Mouse (Mus musculus) lung, adult 2 months (tissue): ENCODE results near the gene Olfml3. TPM values are rescaled to one million over a fixed set of nuclear protein-coding genes. Genes with fewer than 3 reads are reported as not detected.

ENCODE experiments used
- DNase-seq: peaks from one replicate; pipeline ENCODE4 v3.0.0; 2022
- H3K4me1 ChIP-seq: fragments of 200-500 bp; 2 replicates; pipeline ENCODE4 v1.6.1; 2011; ENCODE audit warnings: low read length; ENCODE audit not compliant: control insufficient read depth, insufficient read depth
- H3K4me3 ChIP-seq: fragments of 200-500 bp; replicated peaks from 2 replicates; pipeline ENCODE3; 2011; ENCODE audit warnings: low read depth, mild to moderate bottlenecking, control low read depth, low read length; ENCODE audit errors: extremely low read depth
- CTCF ChIP-seq: fragments of 200-500 bp; IDR thresholded peaks from 2 replicates; pipeline ENCODE4 v1.5.1; 2011; ENCODE audit warnings: mild to moderate bottlenecking, low read length, control low read depth; ENCODE audit not compliant: insufficient read depth
- POLR2A ChIP-seq: fragments of 200-500 bp; IDR thresholded peaks from 2 replicates; pipeline ENCODE4 v1.6.1; 2011; ENCODE audit warnings: low read depth, mild to moderate bottlenecking, control low read depth, low read length, borderline replicate concordance; ENCODE audit errors: extremely low read depth
- WGBS: fragments of 180-500 bp; shearing (Covaris S2); methylation state at CpG from one replicate; pipeline ENCODE4 v1.1.7; 2018; 5-methylcytosine and 5-hydroxymethylcytosine counted together
- polyA plus RNA-seq: library from polyadenylated mRNA; depleted of rRNA; stranded (reverse); fragments of >200 nt; gene quantifications from 2 replicates; pipeline ENCODE4 v1.2.3, GENCODE M21; 2012

Gene Olfml3
- polyA plus RNA-seq, 1 experiment = 80.9 TPM

DNA sequence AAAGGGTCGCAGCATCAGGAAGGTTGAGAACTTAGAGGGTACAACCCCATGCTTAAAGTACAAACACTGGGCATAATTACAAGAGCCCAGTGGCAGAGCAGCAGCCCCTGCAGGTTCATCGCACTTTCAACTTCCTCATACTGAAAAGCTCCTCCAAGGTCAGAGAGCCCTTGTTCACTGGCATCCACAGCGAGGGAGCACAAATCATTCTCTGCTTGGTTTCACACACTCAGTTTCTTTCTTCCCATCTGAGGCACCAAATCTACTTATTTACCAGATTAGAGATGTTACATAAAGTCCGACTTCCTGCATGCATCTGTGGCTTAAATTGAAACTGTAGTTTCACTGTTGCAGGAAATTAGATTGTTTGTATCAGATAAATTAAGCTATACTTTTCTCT is 35.0 kb upstream of the Olfml3 start:
- Histone ChIP-seq H3K4me3 (no peak overlapping the region), H3K4me1 (peaks cover 29% of the 10 kb centered on the region)
- 28% methylated on average over 4 of the region's 4 CpGs for WGBS
- no peak for DNase-seq
- TF ChIP-seq POLR2A = no peak
- TF ChIP-seq CTCF = no peak

DNA sequence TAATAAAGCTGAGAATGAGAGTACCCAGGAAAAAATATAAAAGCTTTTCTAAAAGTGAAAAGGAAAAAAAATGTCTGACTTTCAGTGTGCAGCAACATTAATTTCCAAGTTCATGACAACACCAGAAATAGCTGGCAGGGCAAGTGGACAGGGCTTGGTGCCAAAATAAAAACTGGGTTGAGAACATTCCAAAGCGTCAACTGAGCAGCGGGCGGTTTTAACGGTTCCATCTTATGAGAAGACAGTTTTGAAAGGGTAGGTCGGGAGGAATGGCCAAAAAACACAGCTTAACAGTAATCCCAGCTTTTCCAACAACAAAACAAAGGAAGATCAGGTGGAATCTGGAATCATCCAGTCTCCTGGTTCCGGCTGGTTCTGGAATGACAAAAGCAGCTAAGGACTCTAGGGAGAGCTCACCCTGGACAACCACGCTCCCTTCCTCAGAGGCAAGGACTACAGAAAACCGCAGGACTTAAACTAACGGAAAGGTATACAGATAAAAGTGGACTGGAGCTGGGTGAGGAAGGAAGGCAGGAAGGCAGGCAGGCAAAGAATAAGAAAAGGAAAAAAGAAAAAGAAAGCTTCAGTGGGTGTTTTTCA is 33.8 kb upstream of the Olfml3 start:
- 7% methylated on average over 9 of the region's 9 CpGs for WGBS
- peak; percentile 67 for DNase-seq
- no peak overlapping the region for H3K4me3 ChIP-seq
- TF ChIP-seq CTCF (no peak), POLR2A (no peak)
- peaks cover 29% of the 10 kb centered on the region for H3K4me1 ChIP-seq

DNA sequence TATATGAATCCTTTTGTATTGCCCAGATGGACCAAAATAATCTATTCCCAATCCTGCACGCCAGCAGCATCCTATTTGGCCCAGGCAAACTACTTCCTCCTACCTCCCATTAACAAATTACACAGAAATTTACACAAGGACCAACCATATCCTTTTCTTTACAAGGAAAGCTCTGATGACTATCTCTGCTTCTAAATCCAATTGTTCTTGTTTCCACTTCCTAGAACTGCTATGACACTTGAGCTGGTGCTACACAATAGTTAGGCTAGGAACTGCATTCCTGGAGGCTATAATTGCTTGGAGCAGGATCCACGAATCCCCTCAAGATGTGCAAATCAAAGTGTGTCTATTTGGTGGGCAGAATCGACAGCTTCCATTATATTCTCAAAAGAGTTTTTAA is 29.0 kb upstream of the Olfml3 start:
- WGBS = 42% methylated on average over 3 of the region's 3 CpGs
- H3K4me1 ChIP-seq = peaks cover 11% of the 10 kb centered on the region
- DNase-seq = no peak
- no peak overlapping the region for H3K4me3 ChIP-seq
- TF ChIP-seq POLR2A (no peak), CTCF (no peak)

DNA sequence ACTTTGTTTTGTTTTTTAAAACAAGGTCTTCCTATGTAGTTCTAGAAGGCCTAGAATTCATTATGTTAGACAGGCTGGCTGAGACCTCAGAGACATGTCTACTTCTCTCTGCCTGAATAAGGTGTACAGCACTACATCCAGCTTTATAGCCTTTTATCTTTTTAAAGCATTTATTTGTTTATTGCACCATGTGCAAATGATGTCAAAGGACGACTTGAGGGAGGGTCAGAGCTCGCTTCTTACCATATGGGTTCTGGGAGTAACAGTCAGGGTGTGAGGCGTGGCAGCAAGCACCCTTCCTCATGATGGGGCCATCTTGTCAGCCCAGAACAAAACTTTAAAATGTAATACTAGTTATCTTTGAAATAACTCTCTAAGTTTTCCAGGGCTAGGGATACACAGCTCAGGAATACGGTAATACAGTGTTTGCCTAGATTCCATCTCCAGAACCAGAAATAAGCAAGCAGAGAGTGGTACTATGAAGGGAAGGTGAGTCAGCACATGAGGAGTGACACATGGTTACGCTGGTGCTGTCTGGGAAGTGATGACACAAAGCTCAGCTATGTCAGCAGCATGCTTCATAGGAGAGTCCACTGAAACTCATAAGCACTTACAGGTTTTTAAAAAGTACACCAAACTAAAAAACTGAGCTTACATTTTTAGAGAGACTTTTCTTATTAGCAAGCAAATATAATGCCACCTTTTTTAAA is 21.6 kb upstream of the Olfml3 start:
- H3K4me3 ChIP-seq = no peak overlapping the region
- H3K4me1 ChIP-seq = peaks cover 2% of the 10 kb centered on the region; the same call in 1 of the 2 replicates
- no peak for DNase-seq
- WGBS = 79% methylated on average over 5 of the region's 5 CpGs
- TF ChIP-seq CTCF (no peak), POLR2A (no peak)

DNA sequence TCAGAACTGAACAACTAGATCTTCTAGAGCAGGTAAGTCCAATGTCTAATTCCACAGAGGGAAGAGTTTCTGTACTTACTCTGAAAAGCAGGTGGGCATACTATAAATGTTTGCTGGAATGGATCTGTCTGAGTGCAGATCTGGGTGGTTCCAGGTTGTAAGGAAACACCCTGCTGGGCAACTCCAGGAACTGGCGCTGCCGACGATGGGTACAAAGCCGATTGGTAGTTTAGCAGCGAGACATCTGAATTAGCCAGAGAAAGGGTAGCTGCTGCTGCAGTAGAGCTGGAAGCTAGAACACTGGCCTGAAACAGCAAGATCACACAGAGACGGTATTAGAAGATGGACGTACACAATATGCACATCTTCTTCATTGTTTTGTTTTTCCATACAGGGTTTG is 20.7 kb upstream of the Olfml3 start:
- 85% methylated on average over 7 of the region's 7 CpGs for WGBS
- TF ChIP-seq CTCF = no peak
- peaks cover 2% of the 10 kb centered on the region; the same call in 1 of the 2 replicates for H3K4me1 ChIP-seq
- DNase-seq = no peak
- no peak overlapping the region for H3K4me3 ChIP-seq

DNA sequence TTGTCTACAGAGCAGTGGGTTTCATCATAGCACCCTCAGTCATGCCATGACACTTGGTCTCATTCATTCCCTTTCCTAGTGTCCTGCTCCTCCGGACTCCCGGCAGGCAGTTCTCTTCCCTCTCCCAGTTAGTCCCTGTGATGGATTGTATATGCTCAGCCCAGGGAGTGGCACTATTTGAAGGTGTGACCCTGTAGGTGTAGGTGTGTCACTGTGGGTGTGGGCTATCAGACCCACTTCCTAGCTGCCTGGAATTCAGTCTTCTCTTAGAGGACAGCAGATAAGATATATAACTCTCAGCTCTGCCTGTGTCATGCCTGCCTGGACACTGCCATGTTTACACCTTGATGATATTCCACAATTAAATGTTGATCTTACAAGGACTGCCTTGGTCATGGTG is 19.1 kb upstream of the Olfml3 start:
- DNase-seq = no peak
- 86% methylated on average over 2 of the region's 2 CpGs for WGBS
- H3K4me1 ChIP-seq = peaks cover 2% of the 10 kb centered on the region; the same call in 1 of the 2 replicates
- H3K4me3 ChIP-seq = no peak overlapping the region
- no peak for TF ChIP-seq POLR2A
- no peak for TF ChIP-seq CTCF

DNA sequence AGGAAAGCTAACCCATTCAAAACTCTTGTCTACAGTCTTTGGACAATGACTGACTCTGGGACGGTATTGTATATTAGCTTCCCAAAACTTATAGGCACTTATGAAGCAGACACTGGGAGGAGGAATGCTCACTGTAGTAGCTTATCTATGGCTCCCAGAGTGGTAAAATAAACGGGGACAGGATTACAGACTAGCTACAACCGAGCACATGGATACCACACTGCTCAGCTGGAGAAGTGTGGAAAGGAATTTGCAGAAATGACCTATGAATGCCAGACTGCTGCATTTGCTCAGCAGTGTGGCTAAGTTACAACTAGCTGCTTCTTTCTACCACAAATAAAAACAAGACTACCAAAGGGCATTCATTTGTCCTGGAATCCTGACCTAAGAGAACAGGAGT is 17.6 kb upstream of the Olfml3 start:
- DNase-seq = no peak
- TF ChIP-seq CTCF = no peak
- no peak for TF ChIP-seq POLR2A
- no peak overlapping the region for H3K4me3 ChIP-seq
- peaks cover 2% of the 10 kb centered on the region; the same call in 1 of the 2 replicates for H3K4me1 ChIP-seq
- 52% methylated on average over 3 of the region's 3 CpGs for WGBS

DNA sequence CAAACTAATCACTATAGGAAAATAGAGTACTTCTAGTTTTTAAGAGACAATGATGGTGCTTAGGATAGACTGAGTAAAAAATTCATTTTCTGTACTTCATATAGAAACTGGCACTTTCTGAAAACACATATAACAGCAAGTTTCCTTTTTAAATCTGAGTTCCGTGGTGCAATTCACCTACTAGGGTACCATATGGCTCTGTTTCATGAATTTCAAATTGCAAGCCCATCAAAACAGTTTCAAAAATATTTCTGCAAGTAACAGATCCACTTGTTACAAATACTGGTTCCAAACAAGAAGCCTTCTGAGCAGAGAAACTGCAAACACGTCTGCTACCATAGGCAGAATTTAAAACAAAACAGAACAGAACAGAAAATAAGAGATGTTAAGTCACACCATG is 13.8 kb upstream of the Olfml3 start:
- Histone ChIP-seq H3K4me1 (peaks cover 2% of the 10 kb centered on the region; the same call in 1 of the 2 replicates), H3K4me3 (no peak overlapping the region)
- WGBS = 90% methylated on average over 2 of the region's 2 CpGs
- no peak for TF ChIP-seq POLR2A
- no peak for TF ChIP-seq CTCF
- DNase-seq = no peak

DNA sequence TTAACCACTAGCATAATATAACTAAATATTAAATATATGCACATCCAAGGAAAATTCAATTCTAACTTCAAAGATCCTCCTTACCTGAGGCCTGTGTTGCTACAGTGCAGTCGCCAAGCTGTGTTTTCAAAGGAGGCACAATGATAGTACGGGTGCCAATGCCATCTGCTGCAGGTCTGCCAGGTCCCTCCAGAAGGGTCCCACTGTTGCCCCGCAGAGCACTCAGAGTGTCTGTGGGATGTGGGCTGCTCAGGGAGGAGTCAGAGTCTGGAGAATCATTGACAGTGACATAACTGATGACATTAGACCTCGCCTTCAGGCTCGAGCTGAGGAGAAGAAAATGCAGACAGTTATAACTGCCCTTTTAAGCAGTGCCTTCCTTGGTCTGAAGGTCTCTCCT is 8.9 kb upstream of the Olfml3 start:
- Histone ChIP-seq H3K4me3 (no peak overlapping the region), H3K4me1 (no peaks in the 10 kb centered on the region)
- DNase-seq = no peak
- 82% methylated on average over 5 of the region's 5 CpGs for WGBS
- TF ChIP-seq POLR2A (no peak), CTCF (no peak)

DNA sequence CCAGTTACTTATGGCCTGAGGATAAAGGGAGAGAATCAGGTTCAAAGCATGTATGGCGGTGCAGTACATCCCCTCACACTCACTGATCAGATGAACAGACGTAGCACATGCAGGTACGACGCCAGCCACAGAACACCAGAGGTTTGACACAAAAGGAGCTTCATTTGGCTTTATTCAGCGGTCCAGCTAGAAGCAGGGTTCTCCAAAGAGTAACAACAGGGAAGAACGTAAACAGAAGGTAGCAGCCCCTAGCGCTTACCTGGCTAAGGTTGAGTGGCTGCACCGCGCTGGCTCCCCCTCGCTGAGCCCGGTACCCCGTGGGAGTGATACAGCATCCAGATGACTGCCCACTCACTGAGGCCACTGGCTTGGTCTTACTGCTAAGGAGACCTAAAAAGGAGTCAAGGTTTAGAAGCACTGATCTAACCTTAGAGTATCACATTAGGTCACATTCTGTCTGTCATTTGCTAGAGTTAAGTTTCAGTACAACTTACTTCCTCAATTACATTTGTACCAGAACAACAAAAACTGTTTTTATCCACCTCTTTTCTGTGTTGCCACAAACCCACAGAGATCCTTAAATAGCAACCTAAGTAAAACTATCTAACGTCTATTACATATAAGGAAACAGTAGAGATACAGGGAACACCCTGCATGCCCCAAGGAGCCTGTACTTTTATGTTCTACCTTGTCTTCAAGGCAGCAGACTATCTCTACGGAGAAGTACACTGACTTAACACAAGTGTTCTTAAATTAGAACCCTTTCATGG is 7.4 kb upstream of the Olfml3 start:
- H3K4me3 ChIP-seq = no peak overlapping the region
- WGBS = 85% methylated on average over 14 of the region's 14 CpGs
- DNase-seq = no peak
- no peak for TF ChIP-seq CTCF
- H3K4me1 ChIP-seq = no peaks in the 10 kb centered on the region
